Mouse (Mus musculus) MEL (cell line): ENCODE measurements around the gene Mon1a. TPM values are rescaled to one million over a fixed set of nuclear protein-coding genes. Genes with fewer than 3 reads are reported as not detected.

ENCODE experiments used
- DNase-seq: peaks from one replicate; pipeline ENCODE4 v3.0.0; 2011; ENCODE audit warnings: low read depth, low spot score
- H3K27ac ChIP-seq: 2 replicates; pipeline ENCODE4 v1.5.1; 2012; ENCODE audit warnings: low read depth, mild to moderate bottlenecking, control low read depth, low read length, moderate library complexity; ENCODE audit not compliant: control insufficient read depth
- H3K27me3 ChIP-seq, 2 experiments: fragments of 150-350 bp in 1 of 2; sonication (generic) in 1 of 2; 2 replicates each; pipeline ENCODE4 v1.6.1; 2012; ENCODE audit warnings: low read length in 2 of 2, mild to moderate bottlenecking in 2 of 2, improper control_type of control experiment in 1 of 2, moderate library complexity in 1 of 2; ENCODE audit not compliant: insufficient read depth in 2 of 2, control insufficient read depth in 1 of 2
- H3K36me3 ChIP-seq, 2 experiments: 2 replicates each; pipeline ENCODE4 v1.6.1; 2012 to 2014; ENCODE audit warnings: low read length in 2 of 2, improper control_type of control experiment in 1 of 2, inconsistent platforms in 1 of 2, mild to moderate bottlenecking in 1 of 2; ENCODE audit not compliant: insufficient read depth in 2 of 2, control insufficient read depth in 1 of 2
- H3K4me1 ChIP-seq, 2 experiments: fragments of 150-350 bp in 1 of 2; sonication (generic) in 1 of 2; 2 replicates each; pipeline ENCODE4 v1.6.1; 2012; ENCODE audit warnings: low read length in 2 of 2, improper control_type of control experiment in 1 of 2, mild to moderate bottlenecking in 1 of 2; ENCODE audit not compliant: insufficient read depth in 2 of 2, control insufficient read depth in 1 of 2
- H3K4me3 ChIP-seq, 2 experiments: fragments of 150-350 bp in 1 of 2; sonication (generic) in 1 of 2; 2 replicates each; pipeline ENCODE4 v1.5.1; 2012; ENCODE audit warnings: low read depth in 2 of 2, low read length in 2 of 2, mild to moderate bottlenecking in 2 of 2, moderate library complexity in 2 of 2, control low read depth in 1 of 2, improper control_type of control experiment in 1 of 2; ENCODE audit not compliant: control insufficient read depth in 1 of 2, insufficient read depth in 1 of 2
- H3K79me2 ChIP-seq: 2 replicates; pipeline ENCODE4 v1.6.1; 2012; ENCODE audit warnings: mild to moderate bottlenecking, low read length, moderate library complexity; ENCODE audit not compliant: control insufficient read depth, poor library complexity, insufficient read depth
- H3K9ac ChIP-seq: 2 replicates; pipeline ENCODE4 v1.6.1; 2012; ENCODE audit warnings: low read depth, mild to moderate bottlenecking, control low read depth, low read length, moderate library complexity; ENCODE audit not compliant: control insufficient read depth, poor library complexity, severe bottlenecking
- H3K9me3 ChIP-seq: fragments of 150-350 bp; sonication (generic); replicated peaks from 2 replicates; pipeline ENCODE4 v1.6.1; 2012; ENCODE audit warnings: mild to moderate bottlenecking, low read length, improper control_type of control experiment, moderate library complexity; ENCODE audit not compliant: insufficient read depth
- CHD2 ChIP-seq: IDR thresholded peaks from 2 replicates; pipeline ENCODE4 v1.6.1; 2011; ENCODE audit warnings: low read length, improper control_type of control experiment
- GATA1 ChIP-seq: IDR thresholded peaks from 2 replicates; pipeline ENCODE4 v1.6.1; 2011; ENCODE audit warnings: low read depth, low read length, improper control_type of control experiment
- JUND ChIP-seq: IDR thresholded peaks from 2 replicates; pipeline ENCODE4 v1.6.1; 2011; ENCODE audit warnings: low read depth, mild to moderate bottlenecking, improper control_type of control experiment, low read length
- KAT2A ChIP-seq: conservative IDR thresholded peaks from 2 replicates; pipeline ENCODE4 v1.6.1; 2012; ENCODE audit warnings: low read depth, low read length, improper control_type of control experiment, inconsistent platforms
- MAFK ChIP-seq: IDR thresholded peaks from 2 replicates; pipeline ENCODE4 v1.6.1; 2011; ENCODE audit warnings: low read depth, mild to moderate bottlenecking, low read length, improper control_type of control experiment, borderline replicate concordance
- MAX ChIP-seq: IDR thresholded peaks from 2 replicates; pipeline ENCODE4 v1.6.1; 2011; ENCODE audit warnings: low read length, improper control_type of control experiment
- MAZ ChIP-seq: IDR thresholded peaks from 2 replicates; pipeline ENCODE4 v1.6.1; 2012; ENCODE audit warnings: low read depth, mild to moderate bottlenecking, inconsistent platforms, low read length, improper control_type of control experiment
- MEF2A ChIP-seq: IDR thresholded peaks from 2 replicates; pipeline ENCODE4 v1.6.1; 2014; ENCODE audit warnings: low read depth, mild to moderate bottlenecking, inconsistent platforms, low read length, improper control_type of control experiment; ENCODE audit not compliant: poor library complexity, insufficient replicate concordance, severe bottlenecking; ENCODE audit errors: extremely low read depth
- MXI1 ChIP-seq: IDR thresholded peaks from 2 replicates; pipeline ENCODE4 v1.6.1; 2011; ENCODE audit warnings: mild to moderate bottlenecking, low read depth, low read length, improper control_type of control experiment
- MYC ChIP-seq: IDR thresholded peaks from 2 replicates; pipeline ENCODE4 v1.6.1; 2011; ENCODE audit warnings: low read depth, mild to moderate bottlenecking, low read length, improper control_type of control experiment, moderate library complexity
- NELFE ChIP-seq: IDR thresholded peaks from 2 replicates; pipeline ENCODE4 v1.6.1; 2011; ENCODE audit warnings: low read depth, low read length, improper control_type of control experiment
- POLR2A ChIP-seq, 2 experiments: IDR thresholded peaks; 2 replicates each; pipeline ENCODE4 v1.6.1; 2011 to 2012; ENCODE audit warnings: low read length in 2 of 2, mild to moderate bottlenecking in 2 of 2, control low read depth in 1 of 2, improper control_type of control experiment in 1 of 2, low read depth in 1 of 2, moderate library complexity in 1 of 2; ENCODE audit not compliant: control insufficient read depth in 1 of 2, insufficient read depth in 1 of 2, poor library complexity in 1 of 2
- RAD21 ChIP-seq: IDR thresholded peaks from 2 replicates; pipeline ENCODE4 v1.6.1; 2011; ENCODE audit warnings: mild to moderate bottlenecking, low read depth, low read length, improper control_type of control experiment
- RCOR1 ChIP-seq: IDR thresholded peaks from 2 replicates; pipeline ENCODE4 v1.6.1; 2012; ENCODE audit warnings: low read depth, mild to moderate bottlenecking, inconsistent platforms, low read length, improper control_type of control experiment
- SIN3A ChIP-seq: IDR thresholded peaks from 2 replicates; pipeline ENCODE4 v1.6.1; 2012; ENCODE audit warnings: low read length, improper control_type of control experiment, inconsistent platforms
- SMC3 ChIP-seq: IDR thresholded peaks from 2 replicates; pipeline ENCODE4 v1.6.1; 2011; ENCODE audit warnings: low read depth, low read length, improper control_type of control experiment
- TAL1 ChIP-seq: IDR thresholded peaks from 2 replicates; pipeline ENCODE4 v1.6.1; 2012; ENCODE audit warnings: mild to moderate bottlenecking, inconsistent platforms, low read length, moderate library complexity, mixed read lengths
- TCF12 ChIP-seq: IDR thresholded peaks from 2 replicates; pipeline ENCODE4 v1.6.1; 2014; ENCODE audit warnings: low read depth, mild to moderate bottlenecking, inconsistent platforms, low read length, improper control_type of control experiment, moderate library complexity
- UBTF ChIP-seq: IDR thresholded peaks from 2 replicates; pipeline ENCODE4 v1.6.1; 2012; ENCODE audit warnings: low read depth, mild to moderate bottlenecking, inconsistent platforms, low read length, improper control_type of control experiment, moderate library complexity, borderline replicate concordance; ENCODE audit not compliant: insufficient read depth
- USF2 ChIP-seq, 2 experiments: IDR thresholded peaks; 2 replicates each; pipeline ENCODE4 v1.6.1; 2011 to 2012; ENCODE audit warnings: improper control_type of control experiment in 2 of 2, low read length in 2 of 2, borderline replicate concordance in 1 of 2, inconsistent platforms in 1 of 2, low read depth in 1 of 2, mild to moderate bottlenecking in 1 of 2; ENCODE audit not compliant: insufficient read depth in 1 of 2
- ZC3H11A ChIP-seq: IDR thresholded peaks from 2 replicates; pipeline ENCODE4 v1.6.1; 2012; ENCODE audit warnings: low read depth, mild to moderate bottlenecking, inconsistent platforms, low read length, improper control_type of control experiment
- ZMIZ1 ChIP-seq: IDR thresholded peaks from 2 replicates; pipeline ENCODE4 v1.6.1; 2012; ENCODE audit warnings: low read depth, mild to moderate bottlenecking, inconsistent platforms, low read length, improper control_type of control experiment, moderate library complexity
- ZNF384 ChIP-seq: IDR thresholded peaks from 2 replicates; pipeline ENCODE4 v1.6.1; 2012; ENCODE audit warnings: low read depth, mild to moderate bottlenecking, inconsistent platforms, low read length, improper control_type of control experiment
- polyA plus RNA-seq, 2 experiments: library from polyadenylated mRNA; stranded (reverse) in 1 of 2; unstranded in 1 of 2; fragments of >175 nt in 1 of 2; fragments of >200 nt in 1 of 2; gene quantifications; 2 replicates each; pipeline versions ENCODE4 v1.2.1 to v1.2.4; 2012; ENCODE audit warnings: low replicate concordance in 2 of 2, low read depth in 1 of 2; ENCODE audit not compliant: insufficient read length in 2 of 2, insufficient read depth in 1 of 2, missing spikeins in 1 of 2
- total RNA-seq: library from RNA; depleted of rRNA; stranded (reverse); fragments of 300-350 nt; gene quantifications from 2 replicates; pipeline ENCODE4 v1.2.3, GENCODE M21; 2012

Gene Mon1a
- total and polyA plus RNA-seq, 3 experiments = 11.5 to 13.5 TPM; not detected in 1

GRCm38 (mm10) chr9:107949184-107949921 is 61.4 kb downstream of the Mon1a start (continued):
- TF ChIP-seq MEF2A (no peak), RCOR1 (no peak), NELFE (peak; percentile 30; the same call in 1 of the 2 replicates), MYC (no peak; the same call in 1 of the 2 replicates), RAD21 (no peak), SMC3 (no peak), USF2 (IDR thresholded peaks at IDR 0.05; ENCODE audit: borderline replicate concordance in 1 of 2, insufficient read depth in 1 of 2, low read depth in 1 of 2, low read length in 2 of 2) (no peak), ZNF384 (no peak), ZMIZ1 (no peak), TAL1 (no peak), POLR2A (IDR thresholded peaks at IDR 0.05; ENCODE audit: control insufficient read depth in 1 of 2, insufficient read depth in 1 of 2, low read depth in 1 of 2, low read length in 2 of 2, poor library complexity in 1 of 2) (peak; percentile 41 to 56; a peak in 2 of 4 replicates), GATA1 (no peak), ZC3H11A (no peak), UBTF (peak; percentile 88; the same call in 1 of the 2 replicates), JUND (no peak), MAZ (no peak), MAX (0 out of 2 replicates have a peak, but pooled peaks have one; percentile 41)

DNA sequence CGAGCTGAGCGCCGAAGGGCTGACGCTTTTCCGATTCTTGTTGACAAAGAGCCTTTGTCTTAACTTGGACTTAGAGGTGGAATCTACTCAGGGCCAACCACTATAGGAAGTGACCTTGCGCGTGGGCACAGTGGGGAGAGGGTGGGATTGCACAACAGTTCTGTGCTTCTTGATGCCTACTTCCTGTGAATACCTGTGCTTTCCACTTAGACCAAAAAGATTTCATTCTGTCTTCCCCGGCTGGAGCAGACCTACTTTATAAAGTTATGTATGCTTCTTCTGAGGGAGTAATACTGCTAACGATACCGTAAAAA is 61.9 kb downstream of the Mon1a start, which contains the start of gene Traip:
Gene Traip (plus strand): TSS at position 215 of the 314 bp plus-strand sequence.
- TF ChIP-seq JUND (no peak), SMC3 (no peak), MXI1 (0 out of 2 replicates have a peak, but pooled peaks have one; percentile 18), KAT2A (no peak), CHD2 (no peak), TCF12 (no peak), RAD21 (no peak), SIN3A (0 out of 2 replicates have a peak, but pooled peaks have one; percentile 32), MAFK (no peak)
- H3K27me3 ChIP-seq = no peaks in the 10 kb centered on the region
- H3K4me1 ChIP-seq = peaks cover 0 to 13% of the 10 kb centered on the region in 2 experiments; a peak in 2 of 4 replicates
- H3K79me2 ChIP-seq = peaks cover 31% of the 10 kb centered on the region
- peaks cover 0 to 12% of the 10 kb centered on the region in 2 experiments; a peak in 2 of 4 replicates for H3K36me3 ChIP-seq
- H3K27ac ChIP-seq = peak within 1 kb of the TSS; percentile 71
- peak within 1 kb of the TSS; percentile 90 for H3K9ac ChIP-seq
- H3K9me3 ChIP-seq = no peaks in the 10 kb centered on the region
- peak within 1 kb of the TSS; percentile 85 to 96 for H3K4me3 ChIP-seq
- peak; percentile 61 for DNase-seq
